ENCODE assay signal across 23 mouse cellular contexts in genomic region chr13:108528343-108528742, GRCm38 (mm10).
"Had no signal": no experiment of that assay in that cellular context is flagged by ENCODE, and none has a peak within 500 bp of the region (broad histone marks: within the 10 kb centered on the region; RNA-seq: fewer than 3 reads in every experiment).

No protein-coding gene starts in this region.

- H3K9me3 ChIP-seq: heart, embryonic 10.5 days; heart, embryonic 12.5 days; hindbrain, embryonic 13.5 days; hindbrain, embryonic 15.5 days; kidney, embryonic 15.5 days; limb, embryonic 13.5 days; limb, embryonic 15.5 days had no signal

- DNase-seq: gastrocnemius, postnatal 14 days; gastrocnemius, postnatal 36 days; heart, adult 18-20 months; heart, postnatal 10 days; heart, postnatal 4 days; kidney, adult 11 months; kidney, adult 2 months; kidney, adult 9 months; kidney, postnatal 14 days; kidney, postnatal 36 days; layer of hippocampus, adult 9-11 months; layer of hippocampus, postnatal 36 days; left cerebral cortex, postnatal 4 days had no signal

- H3K4me2 ChIP-seq: heart, embryonic 12.5 days; hindbrain, embryonic 13.5 days; hindbrain, embryonic 15.5 days; kidney, embryonic 15.5 days; limb, embryonic 13.5 days; limb, embryonic 15.5 days had no signal

- H3K4me3 ChIP-seq: heart, embryonic 10.5 days; heart, embryonic 12.5 days; hindbrain, embryonic 13.5 days; hindbrain, embryonic 15.5 days; kidney, embryonic 15.5 days; limb, embryonic 13.5 days; limb, embryonic 15.5 days had no signal

- H3K36me3 ChIP-seq: heart, embryonic 10.5 days; heart, embryonic 12.5 days; hindbrain, embryonic 13.5 days; hindbrain, embryonic 15.5 days; kidney, embryonic 15.5 days; limb, embryonic 13.5 days; limb, embryonic 15.5 days had no signal

- H3K27ac ChIP-seq: heart, embryonic 10.5 days; hindbrain, embryonic 13.5 days; hindbrain, embryonic 15.5 days; hindbrain, postnatal 0 days; kidney, embryonic 15.5 days; kidney, postnatal 0 days; limb, embryonic 13.5 days; limb, embryonic 15.5 days had no signal

- H3K27me3 ChIP-seq: heart, embryonic 12.5 days; hindbrain, embryonic 13.5 days; hindbrain, embryonic 15.5 days; kidney, embryonic 15.5 days; limb, embryonic 13.5 days; limb, embryonic 15.5 days had no signal

- H3K9ac ChIP-seq: heart, embryonic 12.5 days; hindbrain, embryonic 13.5 days; hindbrain, embryonic 15.5 days; kidney, embryonic 15.5 days; limb, embryonic 13.5 days; limb, embryonic 15.5 days had no signal

- H3K4me1 ChIP-seq: heart, embryonic 10.5 days; kidney, embryonic 15.5 days; limb, embryonic 13.5 days; limb, embryonic 15.5 days had no signal

- ATAC-seq: hindbrain, postnatal 0 days; intestine, embryonic 16.5 days had no signal
